Mouse (Mus musculus) brain, adult 10 weeks (tissue): ENCODE measurements around the gene Man2a1. TPM values are rescaled to one million over a fixed set of nuclear protein-coding genes. Genes with fewer than 3 reads are reported as not detected.

Experiments
- polyA plus RNA-seq: library from polyadenylated mRNA; stranded (reverse); fragments of 350-450 nt; fragmentation: Illumina TruSeq; extraction: RNeasy Lipid Tissue Mini Kit (QIAGEN cat#74804); gene quantifications from one replicate; pipeline ENCODE4 v1.2.3, GENCODE M21; 2015; ENCODE audit warnings: low read depth, low replicate concordance

Man2a1 gene
- polyA plus RNA-seq, result 8.8 TPM

GRCm38 (mm10) chr17:64600372-64601090 is at the start of gene Man2a1:
Gene Man2a1 (plus strand): TSS chr17:64600736.

Other genes starting within 250 kb of the Man2a1 start
- not detected for gene 4930583I09Rik, start 235.3 kb downstream of the Man2a1 start, polyA plus RNA-seq